Mouse (Mus musculus): ENCODE measurements at regions not wholly inside any gene's neighbourhood (a gene's known extent, or its start where the extent isn't known, plus 50 kb on each side); places are given as distances from the start of the nearest gene placed in this dataset.

GRCm38 (mm10) chr13:37107721-37108120 is 57.7 kb upstream of the F13a1 start:
- no peak for TF ChIP-seq USF1 (IDR thresholded peaks at IDR 0.05; ENCODE audit: low read depth)
- TF ChIP-seq POLR2A (IDR thresholded peaks at IDR 0.05; ENCODE audit: insufficient read length, low read depth), result no peak
- TF ChIP-seq POLR2AphosphoS2 (IDR thresholded peaks at IDR 0.05; ENCODE audit: insufficient read length, low read depth), result no peak

All from myocyte (in vitro differentiated cells).